In genomic region chr2:6598879-6599167, GRCm38 (mm10) we compare ENCODE assay signal across 17 mouse cellular contexts.
"Had no signal": no experiment of that assay in that cellular context is flagged by ENCODE, and none has a peak within 500 bp of the region (broad histone marks: within the 10 kb centered on the region; RNA-seq: fewer than 3 reads in every experiment).

No protein-coding gene starts in this region.

- H3K27ac ChIP-seq: lung, embryonic 15.5 days; macrophage; midbrain, embryonic 12.5 days; midbrain, embryonic 15.5 days; neural tube, embryonic 12.5 days; stomach, embryonic 15.5 days; stomach, postnatal 0 days had no signal

- DNase-seq: liver, postnatal 0 days; lung, adult 2 months; lung, postnatal 14 days; lung, postnatal 36 days; right cerebral cortex, postnatal 14 days; thymus, adult 2 months; thymus, postnatal 25 days; thymus, postnatal 4 days had no signal

- H3K9me3 ChIP-seq: lung, embryonic 15.5 days; megakaryocyte, embryonic 14.5 days; midbrain, embryonic 12.5 days; midbrain, embryonic 15.5 days; neural tube, embryonic 12.5 days; stomach, embryonic 15.5 days had no signal

- H3K4me2 ChIP-seq: lung, embryonic 15.5 days; midbrain, embryonic 12.5 days; midbrain, embryonic 15.5 days; neural tube, embryonic 12.5 days; stomach, embryonic 15.5 days had no signal

- H3K4me1 ChIP-seq: lung, embryonic 15.5 days; stomach, embryonic 15.5 days had no signal

- H3K4me3 ChIP-seq: lung, embryonic 15.5 days; megakaryocyte, embryonic 14.5 days; midbrain, embryonic 12.5 days; midbrain, embryonic 15.5 days; neural tube, embryonic 12.5 days; stomach, embryonic 15.5 days had no signal

- H3K27me3 ChIP-seq: lung, embryonic 15.5 days; megakaryocyte, embryonic 14.5 days; midbrain, embryonic 12.5 days; midbrain, embryonic 15.5 days; neural tube, embryonic 12.5 days; stomach, embryonic 15.5 days had no signal

- H3K36me3 ChIP-seq: stomach, embryonic 15.5 days had no signal

- ATAC-seq: liver, postnatal 0 days; lung, postnatal 0 days; midbrain, embryonic 15.5 days had no signal

- H3K9ac ChIP-seq: liver, postnatal 0 days; lung, embryonic 15.5 days; midbrain, embryonic 12.5 days; midbrain, embryonic 15.5 days; neural tube, embryonic 12.5 days; stomach, embryonic 15.5 days had no signal
